Mouse (Mus musculus) olfactory bulb, adult 2 months (tissue): ENCODE measurements at regions not wholly inside any gene's neighbourhood (a gene's known extent, or its start where the extent isn't known, plus 50 kb on each side); places are given as distances from the start of the nearest gene placed in this dataset.

Experiments used
- H3K27ac ChIP-seq: fragments of 200-500 bp; 2 replicates; pipeline ENCODE4 v1.5.1; 2012; ENCODE audit warnings: low read depth, low read length; ENCODE audit not compliant: insufficient read depth
- H3K4me1 ChIP-seq: fragments of 200-500 bp; 2 replicates; pipeline ENCODE4 v1.6.1; 2012; ENCODE audit warnings: low read length; ENCODE audit not compliant: control insufficient read depth, insufficient read depth
- H3K4me3 ChIP-seq: fragments of 200-500 bp; 2 replicates; pipeline ENCODE4 v1.5.1; 2012; ENCODE audit warnings: mild to moderate bottlenecking, low read depth, low read length, moderate library complexity; ENCODE audit not compliant: insufficient read depth
- CTCF ChIP-seq: fragments of 200-500 bp; IDR thresholded peaks from 2 replicates; pipeline ENCODE4 v1.5.1; 2012; ENCODE audit warnings: low read depth, mild to moderate bottlenecking, low read length, moderate library complexity; ENCODE audit not compliant: insufficient read depth
- POLR2A ChIP-seq: fragments of 200-500 bp; IDR thresholded peaks from 2 replicates; pipeline ENCODE4 v1.6.1; 2012; ENCODE audit warnings: mild to moderate bottlenecking, low read depth, low read length, moderate library complexity; ENCODE audit not compliant: insufficient read depth
- WGBS: fragments of 180-500 bp; shearing (Covaris S2); methylation state at CpG from one replicate; pipeline ENCODE4 v1.1.7; 2018; 5-methylcytosine and 5-hydroxymethylcytosine counted together

- no peaks in the 10 kb centered on the region for H3K4me1 ChIP-seq
- H3K4me3 ChIP-seq = no peak overlapping the region
- WGBS = 66% methylated on average over 2 of the region's 2 CpGs
- no peak for TF ChIP-seq POLR2A
- TF ChIP-seq CTCF = no peak
- H3K27ac ChIP-seq = no peak overlapping the region
These were observed 417.3 kb upstream of the Ccnh start for GRCm38 (mm10) chr13:84771956-84772355.

GRCm38 (mm10) chr13:84783017-84783937, 405.9 kb upstream of the Ccnh start:
- 19% methylated on average over 4 of the region's 4 CpGs for WGBS
- Histone ChIP-seq H3K4me3 (no peak overlapping the region), H3K27ac (0 out of 2 replicates have a peak overlapping the region, but pooled peaks have one; percentile 6), H3K4me1 (no peaks in the 10 kb centered on the region)
- TF ChIP-seq POLR2A (no peak), CTCF (no peak)

- 64% methylated on average over 3 of the region's 3 CpGs for WGBS
- TF ChIP-seq CTCF (no peak), POLR2A (no peak)
- Histone ChIP-seq H3K4me1 (no peaks in the 10 kb centered on the region), H3K4me3 (no peak overlapping the region), H3K27ac (no peak overlapping the region)
These were observed 384.8 kb upstream of the Ccnh start for GRCm38 (mm10) chr13:84804241-84804980.

GRCm38 (mm10) chr13:84805190-84805589, 384.0 kb upstream of the Ccnh start:
- Histone ChIP-seq H3K27ac (no peak overlapping the region), H3K4me3 (no peak overlapping the region), H3K4me1 (no peaks in the 10 kb centered on the region)
- TF ChIP-seq POLR2A (no peak), CTCF (no peak)
- 45% methylated on average over 4 of the region's 4 CpGs for WGBS

GRCm38 (mm10) chr13:84809605-84810004, 379.6 kb upstream of the Ccnh start:
- H3K4me1 ChIP-seq = no peaks in the 10 kb centered on the region
- H3K27ac ChIP-seq = no peak overlapping the region
- WGBS = 96% methylated on average over 3 of the region's 3 CpGs
- TF ChIP-seq POLR2A (no peak), CTCF (no peak)
- H3K4me3 ChIP-seq = no peak overlapping the region
